Mouse (Mus musculus) lung, adult 2 months (tissue): ENCODE measurements around the gene Unc80. TPM values are rescaled to one million over a fixed set of nuclear protein-coding genes. Genes with fewer than 3 reads are reported as not detected.

Source experiments
- DNase-seq: peaks from one replicate; pipeline ENCODE4 v3.0.0; 2022
- H3K4me1 ChIP-seq: fragments of 200-500 bp; 2 replicates; pipeline ENCODE4 v1.6.1; 2011; ENCODE audit warnings: low read length; ENCODE audit not compliant: control insufficient read depth, insufficient read depth
- H3K4me3 ChIP-seq: fragments of 200-500 bp; replicated peaks from 2 replicates; pipeline ENCODE3; 2011; ENCODE audit warnings: low read depth, mild to moderate bottlenecking, control low read depth, low read length; ENCODE audit errors: extremely low read depth
- CTCF ChIP-seq: fragments of 200-500 bp; IDR thresholded peaks from 2 replicates; pipeline ENCODE4 v1.5.1; 2011; ENCODE audit warnings: mild to moderate bottlenecking, low read length, control low read depth; ENCODE audit not compliant: insufficient read depth
- POLR2A ChIP-seq: fragments of 200-500 bp; IDR thresholded peaks from 2 replicates; pipeline ENCODE4 v1.6.1; 2011; ENCODE audit warnings: low read depth, mild to moderate bottlenecking, control low read depth, low read length, borderline replicate concordance; ENCODE audit errors: extremely low read depth
- WGBS: fragments of 180-500 bp; shearing (Covaris S2); methylation state at CpG from one replicate; pipeline ENCODE4 v1.1.7; 2018; 5-methylcytosine and 5-hydroxymethylcytosine counted together
- polyA plus RNA-seq: library from polyadenylated mRNA; depleted of rRNA; stranded (reverse); fragments of >200 nt; gene quantifications from 2 replicates; pipeline ENCODE4 v1.2.3, GENCODE M21; 2012

The Unc80 gene
- polyA plus RNA-seq, 1 experiment: 0.20 TPM

- 26% methylated on average over 3 of the region's 3 CpGs for WGBS
- TF ChIP-seq POLR2A (no peak), CTCF (no peak)
- no peak overlapping the region for H3K4me3 ChIP-seq
- no peaks in the 10 kb centered on the region for H3K4me1 ChIP-seq
- no peak for DNase-seq
Measured at GRCm38 (mm10) chr1:66468704-66469020, 495 bp downstream of the Unc80 start.

GRCm38 (mm10) chr1:66482751-66483150 is 14.6 kb downstream of the Unc80 start:
- DNase-seq: no peak
- TF ChIP-seq POLR2A (no peak), CTCF (no peak)
- WGBS: 73% methylated on average over 3 of the region's 3 CpGs
- H3K4me3 ChIP-seq: no peak overlapping the region
- no peaks in the 10 kb centered on the region for H3K4me1 ChIP-seq

GRCm38 (mm10) chr1:66493064-66493463 is 24.9 kb downstream of the Unc80 start:
- no peaks in the 10 kb centered on the region for H3K4me1 ChIP-seq
- H3K4me3 ChIP-seq: no peak overlapping the region
- DNase-seq: no peak
- TF ChIP-seq CTCF: no peak
- TF ChIP-seq POLR2A: no peak
- WGBS: 82% methylated on average over 6 of the region's 6 CpGs

GRCm38 (mm10) chr1:66495310-66496012 is 27.3 kb downstream of the Unc80 start:
- no peaks in the 10 kb centered on the region for H3K4me1 ChIP-seq
- no peak for DNase-seq
- TF ChIP-seq POLR2A (no peak), CTCF (no peak)
- 71% methylated on average over 3 of the region's 3 CpGs for WGBS
- no peak overlapping the region for H3K4me3 ChIP-seq

DNA sequence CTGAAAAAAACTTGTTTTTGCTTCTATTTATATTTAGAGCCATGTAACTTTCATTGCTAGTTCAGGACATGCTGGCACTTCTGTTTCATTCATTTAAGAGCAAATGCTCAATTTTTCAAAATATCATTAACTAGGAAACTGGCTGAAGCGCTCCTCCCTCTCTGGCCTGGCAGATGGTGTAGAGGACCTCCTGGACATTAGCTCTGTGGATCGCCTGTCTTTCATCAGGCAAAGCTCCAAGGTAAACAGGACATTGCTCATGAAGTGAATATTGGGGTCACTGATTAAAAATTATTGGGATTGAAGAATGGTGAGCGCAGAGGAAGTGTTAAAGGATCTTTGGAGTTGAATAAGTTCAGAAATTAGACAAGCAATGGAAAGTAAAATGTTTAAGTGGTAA is 82.6 kb downstream of the Unc80 start:
- TF ChIP-seq POLR2A (no peak), CTCF (no peak)
- H3K4me3 ChIP-seq: no peak overlapping the region
- H3K4me1 ChIP-seq: no peaks in the 10 kb centered on the region
- 70% methylated on average over 3 of the region's 3 CpGs for WGBS
- DNase-seq: no peak

DNA sequence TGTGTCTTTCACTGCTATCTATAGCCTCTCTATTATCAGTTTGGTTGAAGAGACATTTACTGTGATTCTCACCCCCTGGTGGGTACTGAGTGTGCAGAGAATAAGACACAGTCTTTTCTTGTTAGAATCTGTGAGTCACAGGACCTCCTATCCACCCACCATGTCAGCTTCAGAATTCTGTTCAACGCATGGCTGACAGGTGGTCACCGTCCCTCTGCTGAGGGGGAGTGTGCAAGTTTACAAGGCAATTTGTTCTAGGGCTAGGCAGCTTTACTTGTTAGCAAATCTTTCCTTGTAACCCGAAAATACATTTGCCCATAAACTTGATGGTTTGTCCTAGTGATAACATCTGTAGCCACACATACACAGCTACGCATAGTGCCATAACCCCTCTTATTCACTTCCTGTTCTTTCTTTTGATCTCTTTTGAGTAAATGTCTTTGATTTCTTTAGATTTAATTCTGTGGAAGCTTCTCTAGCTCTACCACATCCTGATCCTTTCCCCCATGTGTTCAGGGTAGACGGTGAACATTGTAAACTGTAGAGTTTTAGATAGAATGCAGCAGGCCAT is 84.3 kb downstream of the Unc80 start:
- Histone ChIP-seq H3K4me3 (no peak overlapping the region), H3K4me1 (no peaks in the 10 kb centered on the region)
- no peak for TF ChIP-seq POLR2A
- TF ChIP-seq CTCF: no peak
- WGBS: 60% methylated on average over 5 of the region's 5 CpGs
- no peak for DNase-seq

GRCm38 (mm10) chr1:66561636-66562270 is 93.6 kb downstream of the Unc80 start:
- no peaks in the 10 kb centered on the region for H3K4me1 ChIP-seq
- no peak overlapping the region for H3K4me3 ChIP-seq
- WGBS: 82% methylated on average over 1 of the region's 1 CpGs
- TF ChIP-seq CTCF (no peak), POLR2A (no peak)
- no peak for DNase-seq

- TF ChIP-seq CTCF: no peak
- no peak for TF ChIP-seq POLR2A
- H3K4me1 ChIP-seq: no peaks in the 10 kb centered on the region
- DNase-seq: no peak
- 78% methylated on average over 2 of the region's 2 CpGs for WGBS
- H3K4me3 ChIP-seq: no peak overlapping the region
Measured at GRCm38 (mm10) chr1:66562332-66562731, 94.2 kb downstream of the Unc80 start.

- no peak overlapping the region for H3K4me3 ChIP-seq
- 89% methylated on average over 13 of the region's 13 CpGs for WGBS
- no peaks in the 10 kb centered on the region for H3K4me1 ChIP-seq
- TF ChIP-seq CTCF (no peak), POLR2A (no peak)
- no peak for DNase-seq
Measured at GRCm38 (mm10) chr1:66569736-66570135, 101.6 kb downstream of the Unc80 start.
